Mouse (Mus musculus) neural tube, embryonic 11.5 days (tissue): ENCODE measurements at regions not wholly inside any gene's neighbourhood (a gene's known extent, or its start where the extent isn't known, plus 50 kb on each side); places are given as distances from the start of the nearest gene placed in this dataset.

Source experiments
- ATAC-seq: fragments of 200-750 bp; cut with Nextera tagmentation; 2 replicates; pipeline ENCODE4 v1.8.0; 2017; ENCODE audit warnings: moderate number of reproducible peaks, mild to moderate bottlenecking, moderate TSS enrichment, moderate library complexity; ENCODE audit not compliant: insufficient read depth, low FRiP score, low TSS enrichment
- DNase-seq: peaks from one replicate; pipeline ENCODE4 v3.0.0-alpha.2; 2015; ENCODE audit warnings: low spot score
- H3K27ac ChIP-seq: fragments of 300-500 bp; sonication (generic); 2 replicates; pipeline ENCODE4 v1.5.1; 2014; ENCODE audit warnings: low read depth, mild to moderate bottlenecking, low read length
- H3K27me3 ChIP-seq: fragments of 300-500 bp; sonication (generic); 2 replicates; pipeline ENCODE4 v1.6.1; 2014; ENCODE audit warnings: mild to moderate bottlenecking, low read length, mixed read lengths; ENCODE audit not compliant: control insufficient read depth, insufficient read depth
- H3K36me3 ChIP-seq: fragments of 300-500 bp; sonication (generic); 2 replicates; pipeline ENCODE4 v1.6.1; 2014; ENCODE audit warnings: mild to moderate bottlenecking, low read length, moderate library complexity, mixed read lengths; ENCODE audit not compliant: control insufficient read depth, insufficient read depth
- H3K4me1 ChIP-seq: fragments of 300-500 bp; sonication (generic); 2 replicates; pipeline ENCODE4 v1.6.1; 2014; ENCODE audit warnings: low read length, mixed read lengths; ENCODE audit not compliant: control insufficient read depth, insufficient read depth
- H3K4me2 ChIP-seq: fragments of 300-500 bp; sonication (generic); 2 replicates; pipeline ENCODE4 v1.6.1; 2014; ENCODE audit warnings: low read depth, mild to moderate bottlenecking, moderate library complexity
- H3K4me3 ChIP-seq: fragments of 300-500 bp; sonication (generic); 2 replicates; pipeline ENCODE4 v1.5.1; 2014; ENCODE audit warnings: low read depth, low read length
- H3K9ac ChIP-seq: fragments of 300-500 bp; sonication (generic); 2 replicates; pipeline ENCODE4 v1.6.1; 2014; ENCODE audit warnings: mild to moderate bottlenecking, low read length
- H3K9me3 ChIP-seq: fragments of 300-500 bp; sonication (generic); 2 replicates; pipeline ENCODE4 v1.6.1; 2016; ENCODE audit warnings: low read length; ENCODE audit not compliant: control insufficient read depth
- WGBS: fragments of 180-500 bp; shearing (Covaris S2); extraction: QIAGEN DNeasy Blood & Tissue Kit; methylation state at CpG from one replicate; pipeline ENCODE4 v1.1.7; 2014; 5-methylcytosine and 5-hydroxymethylcytosine counted together

- Histone ChIP-seq H3K27me3 (no peaks in the 10 kb centered on the region), H3K9me3 (no peaks in the 10 kb centered on the region), H3K4me3 (no peak overlapping the region), H3K4me1 (no peaks in the 10 kb centered on the region), H3K27ac (no peak overlapping the region), H3K36me3 (no peaks in the 10 kb centered on the region), H3K4me2 (no peak overlapping the region), H3K9ac (no peak overlapping the region)
- DNase-seq = no peak
- 76% methylated on average over 10 of the region's 10 CpGs for WGBS
- ATAC-seq = no peak
Measured at GRCm38 (mm10) chr15:68535297-68536054, 2034.8 kb upstream of the Lrrc6 start.

- Histone ChIP-seq H3K4me3 (no peak overlapping the region), H3K4me1 (no peaks in the 10 kb centered on the region), H3K4me2 (no peak overlapping the region), H3K36me3 (no peaks in the 10 kb centered on the region), H3K9me3 (no peaks in the 10 kb centered on the region), H3K27ac (no peak overlapping the region), H3K27me3 (no peaks in the 10 kb centered on the region), H3K9ac (no peak overlapping the region)
- WGBS = 83% methylated on average over 2 of the region's 2 CpGs
- no peak for DNase-seq
- ATAC-seq = no peak
Measured at GRCm38 (mm10) chr15:68520759-68521158, 2020.0 kb upstream of the Lrrc6 start.

- 87% methylated on average over 2 of the region's 2 CpGs for WGBS
- no peak overlapping the region for H3K9ac ChIP-seq
- H3K4me2 ChIP-seq = no peak overlapping the region
- ATAC-seq (no peak), DNase-seq (no peak)
- no peaks in the 10 kb centered on the region for H3K9me3 ChIP-seq
- no peak overlapping the region for H3K27ac ChIP-seq
- no peaks in the 10 kb centered on the region for H3K36me3 ChIP-seq
- no peak overlapping the region for H3K4me3 ChIP-seq
- H3K27me3 ChIP-seq = no peaks in the 10 kb centered on the region
- no peaks in the 10 kb centered on the region for H3K4me1 ChIP-seq
Measured at GRCm38 (mm10) chr15:68512431-68512830, 2011.7 kb upstream of the Lrrc6 start.

- Histone ChIP-seq H3K4me1 (no peaks in the 10 kb centered on the region), H3K27me3 (no peaks in the 10 kb centered on the region), H3K4me3 (no peak overlapping the region), H3K9ac (no peak overlapping the region), H3K9me3 (no peaks in the 10 kb centered on the region), H3K4me2 (no peak overlapping the region), H3K27ac (no peak overlapping the region), H3K36me3 (no peaks in the 10 kb centered on the region)
- DNase-seq (no peak), ATAC-seq (no peak)
- WGBS = 76% methylated on average over 5 of the region's 5 CpGs
Measured at GRCm38 (mm10) chr15:68508190-68508589, 2007.5 kb upstream of the Lrrc6 start.

- WGBS = 66% methylated on average over 2 of the region's 2 CpGs
- no peaks in the 10 kb centered on the region for H3K27me3 ChIP-seq
- ATAC-seq (no peak), DNase-seq (no peak)
- H3K27ac ChIP-seq = no peak overlapping the region
- H3K4me2 ChIP-seq = no peak overlapping the region
- no peaks in the 10 kb centered on the region for H3K36me3 ChIP-seq
- H3K4me1 ChIP-seq = no peaks in the 10 kb centered on the region
- no peak overlapping the region for H3K9ac ChIP-seq
- H3K9me3 ChIP-seq = no peaks in the 10 kb centered on the region
- H3K4me3 ChIP-seq = no peak overlapping the region
Measured at GRCm38 (mm10) chr15:68506093-68506492, 2005.4 kb upstream of the Lrrc6 start.

GRCm38 (mm10) chr15:68496438-68496837 is 1995.7 kb upstream of the Lrrc6 start:
- H3K9ac ChIP-seq = no peak overlapping the region
- H3K4me1 ChIP-seq = no peaks in the 10 kb centered on the region
- no peaks in the 10 kb centered on the region for H3K27me3 ChIP-seq
- H3K9me3 ChIP-seq = no peaks in the 10 kb centered on the region
- DNase-seq = no peak
- no peak for ATAC-seq
- 94% methylated on average over 2 of the region's 2 CpGs for WGBS
- no peak overlapping the region for H3K27ac ChIP-seq
- H3K36me3 ChIP-seq = no peaks in the 10 kb centered on the region
- H3K4me2 ChIP-seq = no peak overlapping the region
- no peak overlapping the region for H3K4me3 ChIP-seq

GRCm38 (mm10) chr15:68484789-68485188 is 1984.1 kb upstream of the Lrrc6 start:
- no peak overlapping the region for H3K9ac ChIP-seq
- H3K4me3 ChIP-seq = no peak overlapping the region
- DNase-seq = no peak
- no peak overlapping the region for H3K4me2 ChIP-seq
- H3K27ac ChIP-seq = no peak overlapping the region
- no peaks in the 10 kb centered on the region for H3K9me3 ChIP-seq
- WGBS = 84% methylated on average over 1 of the region's 1 CpGs
- no peaks in the 10 kb centered on the region for H3K4me1 ChIP-seq
- no peaks in the 10 kb centered on the region for H3K36me3 ChIP-seq
- H3K27me3 ChIP-seq = no peaks in the 10 kb centered on the region
- no peak for ATAC-seq

GRCm38 (mm10) chr15:68477745-68478144 is 1977.0 kb upstream of the Lrrc6 start:
- H3K4me1 ChIP-seq = no peaks in the 10 kb centered on the region
- H3K9ac ChIP-seq = no peak overlapping the region
- no peak overlapping the region for H3K4me2 ChIP-seq
- no peaks in the 10 kb centered on the region for H3K27me3 ChIP-seq
- DNase-seq (no peak), ATAC-seq (no peak)
- no peak overlapping the region for H3K4me3 ChIP-seq
- H3K36me3 ChIP-seq = no peaks in the 10 kb centered on the region
- H3K9me3 ChIP-seq = no peaks in the 10 kb centered on the region
- H3K27ac ChIP-seq = no peak overlapping the region
- 82% methylated on average over 5 of the region's 5 CpGs for WGBS

- Histone ChIP-seq H3K9ac (no peak overlapping the region), H3K27me3 (no peaks in the 10 kb centered on the region), H3K4me3 (no peak overlapping the region), H3K27ac (no peak overlapping the region), H3K4me1 (no peaks in the 10 kb centered on the region), H3K36me3 (no peaks in the 10 kb centered on the region), H3K4me2 (no peak overlapping the region), H3K9me3 (no peaks in the 10 kb centered on the region)
- ATAC-seq (no peak), DNase-seq (no peak)
- 87% methylated on average over 4 of the region's 4 CpGs for WGBS
Measured at GRCm38 (mm10) chr15:68471928-68472327, 1971.2 kb upstream of the Lrrc6 start.
